Mouse (Mus musculus) CH12.LX (cell line): ENCODE measurements around the gene Ccdc167. TPM values are rescaled to one million over a fixed set of nuclear protein-coding genes. Genes with fewer than 3 reads are reported as not detected.

Source experiments
- DNase-seq: peaks from one replicate; pipeline ENCODE4 v3.0.0-alpha.2; 2013; ENCODE audit errors: extremely low read depth
- H3K27ac ChIP-seq: 2 replicates; pipeline ENCODE4 v1.5.1; 2012; ENCODE audit warnings: low read depth, mild to moderate bottlenecking, control low read depth, moderate library complexity; ENCODE audit not compliant: insufficient read depth
- H3K27me3 ChIP-seq: replicated peaks from 2 replicates; pipeline ENCODE3; 2012; ENCODE audit warnings: inconsistent platforms
- H3K36me3 ChIP-seq, 2 experiments: replicated peaks in 1 of 2; 2 replicates each; pipeline versions ENCODE3 to v1.6.1; 2012; ENCODE audit warnings: inconsistent platforms in 1 of 2, low read length in 1 of 2, mild to moderate bottlenecking in 1 of 2, mixed read lengths in 1 of 2, moderate library complexity in 1 of 2; ENCODE audit not compliant: control insufficient read depth in 1 of 2, insufficient read depth in 1 of 2
- H3K4me1 ChIP-seq, 2 experiments: 2 replicates each; pipeline ENCODE4 v1.6.1; 2012; ENCODE audit warnings: inconsistent platforms in 1 of 2, moderate library complexity in 1 of 2; ENCODE audit not compliant: insufficient read depth in 2 of 2, control insufficient read depth in 1 of 2
- H3K4me2 ChIP-seq: 2 replicates; pipeline ENCODE4 v1.6.1; 2012; ENCODE audit warnings: low read depth, mild to moderate bottlenecking, control low read depth; ENCODE audit not compliant: poor library complexity, insufficient read depth, severe bottlenecking
- H3K4me3 ChIP-seq, 3 experiments: fragments of 150-350 bp in 1 of 3; sonication (generic) in 1 of 3; replicated peaks in 1 of 3; 2 replicates each; pipeline versions ENCODE3 to v1.5.1; 2011 to 2012; ENCODE audit warnings: low read depth in 2 of 3, low read length in 2 of 3, mild to moderate bottlenecking in 2 of 3, moderate library complexity in 2 of 3, control low read depth in 1 of 3, improper control_type of control experiment in 1 of 3, inconsistent platforms in 1 of 3, mixed read lengths in 1 of 3; ENCODE audit not compliant: poor library complexity in 1 of 3
- H3K79me2 ChIP-seq: replicated peaks from 2 replicates; pipeline ENCODE4 v1.6.1; 2012; ENCODE audit warnings: mild to moderate bottlenecking, moderate library complexity; ENCODE audit not compliant: control insufficient read depth, poor library complexity, insufficient read depth, severe bottlenecking; ENCODE audit errors: extremely low read depth
- H3K9ac ChIP-seq: 2 replicates; pipeline ENCODE4 v1.6.1; 2012; ENCODE audit warnings: low read depth, mild to moderate bottlenecking, control low read depth, moderate library complexity; ENCODE audit not compliant: insufficient read depth
- H3K9me3 ChIP-seq: replicated peaks from 2 replicates; pipeline ENCODE3; 2012; ENCODE audit warnings: low read length, inconsistent platforms, mixed read lengths
- BHLHE40 ChIP-seq: IDR thresholded peaks from 2 replicates; pipeline ENCODE4 v1.6.1; 2011; ENCODE audit warnings: mild to moderate bottlenecking, low read depth, low read length, improper control_type of control experiment
- CHD1 ChIP-seq: IDR thresholded peaks from 2 replicates; pipeline ENCODE4 v1.6.1; 2012; ENCODE audit warnings: low read depth, low read length, improper control_type of control experiment, inconsistent platforms
- CHD2 ChIP-seq: IDR thresholded peaks from 2 replicates; pipeline ENCODE4 v1.6.1; 2011; ENCODE audit warnings: low read length, improper control_type of control experiment
- ELF1 ChIP-seq: IDR thresholded peaks from 2 replicates; pipeline ENCODE4 v1.6.1; 2014; ENCODE audit warnings: low read depth, mild to moderate bottlenecking, inconsistent platforms, low read length, improper control_type of control experiment
- ETS1 ChIP-seq: conservative IDR thresholded peaks from 2 replicates; pipeline ENCODE4 v1.6.1; 2012; ENCODE audit warnings: low read depth, mild to moderate bottlenecking, inconsistent platforms, low read length, improper control_type of control experiment, moderate library complexity
- GABPA ChIP-seq: IDR thresholded peaks from 2 replicates; pipeline ENCODE4 v1.6.1; 2012; ENCODE audit warnings: low read depth, low read length, improper control_type of control experiment, inconsistent platforms; ENCODE audit not compliant: insufficient replicate concordance
- HCFC1 ChIP-seq: IDR thresholded peaks from 2 replicates; pipeline ENCODE4 v1.6.1; 2012; ENCODE audit warnings: low read depth, mild to moderate bottlenecking, inconsistent platforms, low read length, improper control_type of control experiment
- IRF4 ChIP-seq: IDR thresholded peaks from 2 replicates; pipeline ENCODE4 v1.6.1; 2014; ENCODE audit warnings: low read depth, mild to moderate bottlenecking, inconsistent platforms, low read length, improper control_type of control experiment
- JUN ChIP-seq: IDR thresholded peaks from 2 replicates; pipeline ENCODE4 v1.6.1; 2011; ENCODE audit warnings: low read depth, mild to moderate bottlenecking, low read length, improper control_type of control experiment, moderate library complexity; ENCODE audit not compliant: insufficient read depth
- JUND ChIP-seq: conservative IDR thresholded peaks from 2 replicates; pipeline ENCODE4 v1.6.1; 2011; ENCODE audit warnings: low read depth, low read length, improper control_type of control experiment
- KAT2A ChIP-seq: IDR thresholded peaks from 2 replicates; pipeline ENCODE4 v1.6.1; 2012; ENCODE audit warnings: low read length, improper control_type of control experiment, inconsistent platforms; ENCODE audit not compliant: insufficient replicate concordance
- MAX ChIP-seq: IDR thresholded peaks from 2 replicates; pipeline ENCODE4 v1.6.1; 2011; ENCODE audit warnings: low read length, improper control_type of control experiment
- MAZ ChIP-seq: IDR thresholded peaks from 2 replicates; pipeline ENCODE4 v1.6.1; 2012; ENCODE audit warnings: low read depth, mild to moderate bottlenecking, inconsistent platforms, low read length, improper control_type of control experiment, moderate library complexity
- MXI1 ChIP-seq: IDR thresholded peaks from 2 replicates; pipeline ENCODE4 v1.6.1; 2011; ENCODE audit warnings: mild to moderate bottlenecking, low read depth, low read length, improper control_type of control experiment
- NELFE ChIP-seq: IDR thresholded peaks from 2 replicates; pipeline ENCODE4 v1.6.1; 2011; ENCODE audit warnings: low read depth, low read length, improper control_type of control experiment
- NRF1 ChIP-seq: IDR thresholded peaks from 2 replicates; pipeline ENCODE4 v1.6.1; 2014; ENCODE audit warnings: low read depth, mild to moderate bottlenecking, inconsistent platforms, low read length, improper control_type of control experiment, moderate library complexity
- PAX5 ChIP-seq: IDR thresholded peaks from 2 replicates; pipeline ENCODE4 v1.6.1; 2012; ENCODE audit warnings: low read length, inconsistent platforms, mixed read lengths
- POLR2A ChIP-seq: IDR thresholded peaks from 2 replicates; pipeline ENCODE4 v1.6.1; 2011; ENCODE audit warnings: low read depth, mild to moderate bottlenecking, improper control_type of control experiment, low read length
- RAD21 ChIP-seq: IDR thresholded peaks from 2 replicates; pipeline ENCODE4 v1.6.1; 2011; ENCODE audit warnings: low read depth, mild to moderate bottlenecking, low read length, improper control_type of control experiment, moderate library complexity
- RCOR1 ChIP-seq: conservative IDR thresholded peaks from 2 replicates; pipeline ENCODE4 v1.6.1; 2012; ENCODE audit warnings: low read depth, mild to moderate bottlenecking, inconsistent platforms, low read length, improper control_type of control experiment
- SIN3A ChIP-seq: IDR thresholded peaks from 2 replicates; pipeline ENCODE4 v1.6.1; 2012; ENCODE audit warnings: low read length, improper control_type of control experiment, inconsistent platforms
- SMC3 ChIP-seq: IDR thresholded peaks from 2 replicates; pipeline ENCODE4 v1.6.1; 2011; ENCODE audit warnings: low read depth, low read length, improper control_type of control experiment
- TBP ChIP-seq: conservative IDR thresholded peaks from 2 replicates; pipeline ENCODE4 v1.6.1; 2011; ENCODE audit warnings: low read depth, low read length, improper control_type of control experiment
- TCF12 ChIP-seq: IDR thresholded peaks from 2 replicates; pipeline ENCODE4 v1.6.1; 2014; ENCODE audit warnings: low read depth, mild to moderate bottlenecking, inconsistent platforms, low read length, improper control_type of control experiment
- UBTF ChIP-seq: IDR thresholded peaks from 2 replicates; pipeline ENCODE4 v1.6.1; 2012; ENCODE audit warnings: low read depth, mild to moderate bottlenecking, inconsistent platforms, low read length, improper control_type of control experiment, moderate library complexity
- USF1 ChIP-seq: IDR thresholded peaks from 2 replicates; pipeline ENCODE4 v1.6.1; 2014; ENCODE audit warnings: low read depth, mild to moderate bottlenecking, inconsistent platforms, low read length, improper control_type of control experiment
- USF2 ChIP-seq: conservative IDR thresholded peaks from 2 replicates; pipeline ENCODE4 v1.6.1; 2011; ENCODE audit warnings: low read depth, low read length, improper control_type of control experiment
- ZC3H11A ChIP-seq: IDR thresholded peaks from 2 replicates; pipeline ENCODE4 v1.6.1; 2012; ENCODE audit warnings: low read depth, mild to moderate bottlenecking, inconsistent platforms, low read length, improper control_type of control experiment
- ZMIZ1 ChIP-seq: IDR thresholded peaks from 2 replicates; pipeline ENCODE4 v1.6.1; 2012; ENCODE audit warnings: low read depth, mild to moderate bottlenecking, inconsistent platforms, low read length, improper control_type of control experiment
- ZNF384 ChIP-seq: IDR thresholded peaks from 2 replicates; pipeline ENCODE4 v1.6.1; 2012; ENCODE audit warnings: low read depth, low read length, improper control_type of control experiment, inconsistent platforms
- dilution Hi-C: fragments of 300-500 bp; cut with MboI; formaldehyde crosslinking; loops from 2 replicates; pipeline ENCODE4 v1.14.3; 2020; ENCODE audit warnings: low sequenced_read_pairs; ENCODE audit not compliant: extremely low pct_unique_long_range_greater_than_20kb, extremely low pct_ligation_motif_present
- in situ Hi-C: fragments of 300-500 bp; cut with MboI; formaldehyde crosslinking; loops from 3 replicates; pipeline ENCODE4 v1.14.3; 2019; ENCODE audit warnings: low sequenced_read_pairs, low pct_ligation_motif_present, low pct_unique_long_range_greater_than_20kb, mixed read lengths
- polyA plus RNA-seq: library from polyadenylated mRNA; unstranded; fragments of >175 nt; gene quantifications from 2 replicates; pipeline ENCODE4 v1.2.1, GENCODE M21; 2012; ENCODE audit warnings: low read depth; ENCODE audit not compliant: insufficient read length
- total RNA-seq, 2 experiments: library from RNA; depleted of rRNA; stranded (reverse); fragments of 300-350 nt in 1 of 2; fragments of >200 nt in 1 of 2; gene quantifications; 2 replicates each; pipeline ENCODE4 v1.2.3; 2012 to 2014

Ccdc167 gene
- total and polyA plus RNA-seq, 3 experiments: 8.8 to 18.7 (median 12.0) TPM

DNA sequence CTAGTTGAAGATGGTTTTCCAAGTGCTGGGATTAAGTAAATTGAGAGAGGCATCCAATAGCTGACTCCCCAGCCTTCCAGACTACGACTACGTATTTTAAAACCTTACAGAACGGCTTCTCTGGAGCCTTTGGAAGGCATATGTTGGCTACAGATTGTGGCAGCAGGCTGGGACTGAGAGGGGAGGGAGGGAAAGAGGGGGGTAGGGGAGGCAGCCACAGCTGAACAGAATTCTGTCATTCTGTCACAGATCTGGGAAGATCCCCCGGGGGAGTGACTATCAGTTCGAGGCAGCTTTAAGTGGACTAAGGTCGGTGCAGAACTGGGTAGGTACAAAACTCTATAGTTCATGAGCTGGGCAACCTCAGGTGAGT is 15.1 kb upstream of the Ccdc167 start:
- Histone ChIP-seq H3K4me3 (no peak overlapping the region), H3K27ac (no peak overlapping the region), H3K4me1 (peaks cover 15 to 43% of the 10 kb centered on the region in 2 experiments), H3K4me2 (no peak overlapping the region), H3K9ac (peak overlapping the region; percentile 21; the same call in 1 of the 2 replicates), H3K9me3 (peaks cover 12% of the 10 kb centered on the region), H3K27me3 (no peaks in the 10 kb centered on the region), H3K36me3 (no peaks in the 10 kb centered on the region), H3K79me2 (no peaks in the 10 kb centered on the region)
- in situ Hi-C loops (no loop called here), dilution Hi-C loops (no loop called here)
- TF ChIP-seq USF1: no peak
- no peak for TF ChIP-seq RCOR1
- no peak for TF ChIP-seq KAT2A
- TF ChIP-seq UBTF: no peak
- TF ChIP-seq SMC3: no peak
- TF ChIP-seq TCF12: no peak
- no peak for TF ChIP-seq MAX
- no peak for DNase-seq

DNA sequence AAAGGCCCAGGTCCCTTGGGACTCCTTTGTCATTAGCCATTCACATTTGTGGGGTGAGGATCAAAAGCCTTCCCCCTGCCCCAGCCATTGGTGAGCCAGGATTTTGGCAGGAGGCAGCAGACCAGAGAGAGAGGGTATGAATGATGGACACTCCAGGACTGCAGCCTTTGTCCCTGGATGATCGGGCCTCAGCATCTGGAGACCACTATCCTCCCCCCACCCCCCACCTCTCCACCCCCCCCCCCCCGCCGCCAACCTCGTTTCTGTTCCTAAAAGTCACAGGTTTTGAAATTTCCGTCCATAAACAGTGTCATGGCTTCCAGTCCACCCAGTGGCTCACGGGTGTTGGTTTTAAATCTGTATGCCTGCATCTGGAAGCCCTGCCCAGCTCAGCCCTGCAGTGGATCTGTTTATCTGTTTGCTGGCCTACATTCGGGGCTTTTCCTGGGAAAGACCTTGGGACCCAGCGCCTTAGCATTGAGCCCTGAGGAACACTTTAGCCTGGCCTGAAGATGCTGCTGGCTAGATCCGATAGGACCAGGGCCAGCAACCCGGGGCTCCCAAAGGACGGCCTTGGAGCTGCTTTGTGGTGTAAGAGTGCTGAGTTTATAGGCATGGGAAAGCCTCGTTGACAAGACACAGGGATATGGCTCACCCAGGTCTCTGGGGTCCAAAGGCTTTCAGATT is 14.6 kb upstream of the Ccdc167 start:
- in situ Hi-C loops: no loop called here
- H3K9me3 ChIP-seq: peaks cover 12% of the 10 kb centered on the region
- TF ChIP-seq POLR2A (peak; percentile 11; the same call in 1 of the 2 replicates), PAX5 (no peak), MAZ (no peak), RCOR1 (no peak), IRF4 (peak; percentile 19; the same call in 1 of the 2 replicates), MXI1 (no peak; the same call in 1 of the 2 replicates), NELFE (peak; percentile 12; the same call in 1 of the 2 replicates), GABPA (no peak), TCF12 (no peak; the same call in 1 of the 2 replicates), ETS1 (peak; percentile 49; the same call in 1 of the 2 replicates), TBP (no peak), CHD2 (peak; percentile 50; the same call in 1 of the 2 replicates), ELF1 (no peak), KAT2A (0 out of 2 replicates have a peak, but pooled peaks have one; percentile 68), ZNF384 (no peak), MAX (0 out of 2 replicates have a peak, but pooled peaks have one; percentile 21), JUN (no peak), RAD21 (no peak), HCFC1 (peak; percentile 14; the same call in 1 of the 2 replicates), USF2 (no peak), ZMIZ1 (no peak; the same call in 1 of the 2 replicates), USF1 (no peak), NRF1 (no peak), JUND (no peak), CHD1 (no peak; the same call in 1 of the 2 replicates), SIN3A (peak; percentile 71; the same call in 1 of the 2 replicates), ZC3H11A (no peak), SMC3 (no peak), BHLHE40 (no peak)

More for the DNA sequence above, 14.6 kb upstream of the Ccdc167 start:
- no peaks in the 10 kb centered on the region for H3K27me3 ChIP-seq
- peak; percentile 84 for DNase-seq
- no peaks in the 10 kb centered on the region for H3K79me2 ChIP-seq
- H3K4me1 ChIP-seq: peaks cover 15 to 40% of the 10 kb centered on the region in 2 experiments
- dilution Hi-C loops: no loop called here
- peak overlapping the region; percentile 83 for H3K27ac ChIP-seq
- peak overlapping the region; percentile 58 for H3K4me2 ChIP-seq
- peak overlapping the region; percentile 21; the same call in 1 of the 2 replicates for H3K9ac ChIP-seq
- no peaks in the 10 kb centered on the region for H3K36me3 ChIP-seq
- no peak overlapping the region for H3K4me3 ChIP-seq
